Mouse (Mus musculus) liver, embryonic 12.5 days (tissue): ENCODE data around the gene Nudt9. TPM values are rescaled to one million over a fixed set of nuclear protein-coding genes. Genes with fewer than 3 reads are reported as not detected.

Experiments
- ATAC-seq: fragments of 200-750 bp; cut with Nextera tagmentation; 2 replicates; pipeline ENCODE4 v1.8.0; 2017; ENCODE audit warnings: moderate number of reproducible peaks, mild to moderate bottlenecking, moderate library complexity
- H3K27ac ChIP-seq: fragments of 300-500 bp; sonication (generic); 2 replicates; pipeline ENCODE4 v1.5.1; 2016; ENCODE audit warnings: mild to moderate bottlenecking
- H3K27me3 ChIP-seq: fragments of 300-500 bp; sonication (generic); replicated peaks from 2 replicates; pipeline ENCODE4 v1.6.1; 2016; ENCODE audit warnings: mild to moderate bottlenecking, moderate library complexity
- H3K36me3 ChIP-seq: fragments of 300-500 bp; sonication (generic); 2 replicates; pipeline ENCODE4 v1.6.1; 2016; ENCODE audit warnings: mild to moderate bottlenecking, moderate library complexity
- H3K4me1 ChIP-seq: fragments of 300-500 bp; sonication (generic); 2 replicates; pipeline ENCODE4 v1.6.1; 2016
- H3K4me2 ChIP-seq: fragments of 300-500 bp; sonication (generic); 2 replicates; pipeline ENCODE4 v1.6.1; 2016; ENCODE audit warnings: mild to moderate bottlenecking, moderate library complexity
- H3K4me3 ChIP-seq: fragments of 300-500 bp; sonication (generic); 2 replicates; pipeline ENCODE4 v1.5.1; 2016; ENCODE audit warnings: mild to moderate bottlenecking, moderate library complexity
- H3K9ac ChIP-seq: fragments of 300-500 bp; sonication (generic); 2 replicates; pipeline ENCODE4 v1.6.1; 2016; ENCODE audit warnings: mild to moderate bottlenecking, moderate library complexity
- H3K9me3 ChIP-seq: fragments of 300-500 bp; sonication (generic); replicated peaks from 2 replicates; pipeline ENCODE4 v1.6.1; 2016; ENCODE audit warnings: mild to moderate bottlenecking, moderate library complexity
- WGBS: fragments of 180-500 bp; shearing (Covaris S2); methylation state at CpG from one replicate; pipeline ENCODE4 v1.1.7; 2016; ENCODE audit not compliant: insufficient replicate concordance; 5-methylcytosine and 5-hydroxymethylcytosine counted together
- polyA plus RNA-seq: library from polyadenylated mRNA; unstranded; fragments of >200 nt; fragmentation: Nextera tagmentation; extraction: Ambion mirVana; gene quantifications from 2 replicates; pipeline ENCODE4 v1.2.1, GENCODE M21; 2016

Gene Nudt9
- polyA plus RNA-seq, 1 experiment from 2014 or later, result 88.9 TPM

GRCm38 (mm10) chr5:104061936-104062772 lies 16.0 kb downstream of the Nudt9 start:
- peak; percentile 63 for ATAC-seq
- Histone ChIP-seq H3K36me3 (peaks cover 70% of the 10 kb centered on the region), H3K9ac (peak overlapping the region; percentile 50)

GRCm38 (mm10) chr5:104062773-104063551 lies 16.9 kb downstream of the Nudt9 start:
- H3K4me3 ChIP-seq, result no peak overlapping the region
- 61% methylated on average over 11 of the region's 11 CpGs for WGBS
- H3K36me3 ChIP-seq, result peaks cover 68% of the 10 kb centered on the region
- ATAC-seq, result peak; percentile 100
- peaks cover 26% of the 10 kb centered on the region for H3K4me1 ChIP-seq
- peak overlapping the region; percentile 90 for H3K27ac ChIP-seq
- no peaks in the 10 kb centered on the region for H3K27me3 ChIP-seq
- peak overlapping the region; percentile 66 for H3K9ac ChIP-seq
- H3K9me3 ChIP-seq, result no peaks in the 10 kb centered on the region
- peak overlapping the region; percentile 64 for H3K4me2 ChIP-seq

More at GRCm38 (mm10) chr5:104061936-104062772, 16.0 kb downstream of the Nudt9 start:
- no peaks in the 10 kb centered on the region for H3K9me3 ChIP-seq
- peak overlapping the region; percentile 90 for H3K27ac ChIP-seq
- 77% methylated on average over 13 of the region's 13 CpGs for WGBS
- no peak overlapping the region for H3K4me3 ChIP-seq
- no peaks in the 10 kb centered on the region for H3K27me3 ChIP-seq
- H3K4me1 ChIP-seq, result peaks cover 33% of the 10 kb centered on the region
- peak overlapping the region; percentile 64 for H3K4me2 ChIP-seq

GRCm38 (mm10) chr5:104068751-104069150 lies 22.6 kb downstream of the Nudt9 start:
- H3K27me3 ChIP-seq, result no peaks in the 10 kb centered on the region; the same call in 1 of the 2 replicates
- ATAC-seq, result no peak
- no peak overlapping the region for H3K4me2 ChIP-seq
- no peaks in the 10 kb centered on the region for H3K9me3 ChIP-seq
- peaks cover 12% of the 10 kb centered on the region for H3K4me1 ChIP-seq
- 80% methylated on average over 7 of the region's 7 CpGs for WGBS
- H3K36me3 ChIP-seq, result peaks cover 13% of the 10 kb centered on the region
- H3K27ac ChIP-seq, result no peak overlapping the region
- H3K9ac ChIP-seq, result no peak overlapping the region
- H3K4me3 ChIP-seq, result no peak overlapping the region

GRCm38 (mm10) chr5:104071048-104071447 lies 24.9 kb downstream of the Nudt9 start:
- Histone ChIP-seq H3K4me3 (no peak overlapping the region), H3K4me1 (peaks cover 11% of the 10 kb centered on the region), H3K27me3 (peaks cover 16% of the 10 kb centered on the region), H3K9me3 (no peaks in the 10 kb centered on the region), H3K4me2 (no peak overlapping the region), H3K36me3 (no peaks in the 10 kb centered on the region), H3K9ac (no peak overlapping the region), H3K27ac (no peak overlapping the region)
- 53% methylated on average over 4 of the region's 4 CpGs for WGBS
- peak; percentile 22; the same call in 1 of the 2 replicates for ATAC-seq

- Histone ChIP-seq H3K9me3 (no peaks in the 10 kb centered on the region), H3K27ac (no peak overlapping the region), H3K36me3 (no peaks in the 10 kb centered on the region), H3K9ac (no peak overlapping the region), H3K4me1 (peaks cover 11% of the 10 kb centered on the region), H3K4me3 (no peak overlapping the region), H3K27me3 (peaks cover 29% of the 10 kb centered on the region), H3K4me2 (no peak overlapping the region)
- WGBS, result 32% methylated on average over 6 of the region's 8 CpGs
- ATAC-seq, result peak; percentile 75
Observed at GRCm38 (mm10) chr5:104072272-104072886, 26.3 kb downstream of the Nudt9 start.

GRCm38 (mm10) chr5:104073602-104074001 lies 27.5 kb downstream of the Nudt9 start:
- no peak overlapping the region for H3K27ac ChIP-seq
- H3K4me1 ChIP-seq, result peaks cover 11% of the 10 kb centered on the region
- no peaks in the 10 kb centered on the region for H3K9me3 ChIP-seq
- H3K4me3 ChIP-seq, result no peak overlapping the region
- WGBS, result 83% methylated on average over 5 of the region's 5 CpGs
- ATAC-seq, result peak; percentile 72
- H3K36me3 ChIP-seq, result no peaks in the 10 kb centered on the region
- H3K27me3 ChIP-seq, result peaks cover 29% of the 10 kb centered on the region
- no peak overlapping the region for H3K9ac ChIP-seq
- H3K4me2 ChIP-seq, result no peak overlapping the region

GRCm38 (mm10) chr5:104074388-104074787 lies 28.3 kb downstream of the Nudt9 start:
- Histone ChIP-seq H3K9me3 (no peaks in the 10 kb centered on the region), H3K36me3 (no peaks in the 10 kb centered on the region), H3K27ac (no peak overlapping the region), H3K9ac (no peak overlapping the region), H3K4me2 (no peak overlapping the region; the same call in 1 of the 2 replicates), H3K4me1 (peaks cover 11% of the 10 kb centered on the region), H3K4me3 (no peak overlapping the region), H3K27me3 (peaks cover 29% of the 10 kb centered on the region)
- WGBS, result 20% methylated on average over 12 of the region's 12 CpGs
- ATAC-seq, result no peak

- ATAC-seq, result no peak
- no peak overlapping the region for H3K4me2 ChIP-seq
- peaks cover 29% of the 10 kb centered on the region for H3K27me3 ChIP-seq
- H3K9ac ChIP-seq, result no peak overlapping the region
- H3K4me1 ChIP-seq, result peaks cover 5% of the 10 kb centered on the region; the same call in 1 of the 2 replicates
- H3K36me3 ChIP-seq, result no peaks in the 10 kb centered on the region
- H3K9me3 ChIP-seq, result no peaks in the 10 kb centered on the region
- no peak overlapping the region for H3K4me3 ChIP-seq
- WGBS, result 20% methylated on average over 10 of the region's 10 CpGs
- H3K27ac ChIP-seq, result no peak overlapping the region
Observed at GRCm38 (mm10) chr5:104076361-104076760, 30.3 kb downstream of the Nudt9 start.

GRCm38 (mm10) chr5:104077508-104077907 lies 31.4 kb downstream of the Nudt9 start, which contains the start of gene Gm17660:
TSS of gene Gm17660 (minus strand) at chr5:104077608.
- no peaks in the 10 kb centered on the region for H3K9me3 ChIP-seq
- H3K4me1 ChIP-seq, result peaks cover 3% of the 10 kb centered on the region; the same call in 1 of the 2 replicates
- no peak within 1 kb of the TSS for H3K4me3 ChIP-seq
- H3K9ac ChIP-seq, result no peak within 1 kb of the TSS
- H3K36me3 ChIP-seq, result no peaks in the 10 kb centered on the region
- no peak within 1 kb of the TSS for H3K4me2 ChIP-seq
- 78% methylated on average over 7 of the region's 7 CpGs for WGBS
- H3K27me3 ChIP-seq, result peaks cover 29% of the 10 kb centered on the region
- no peak within 1 kb of the TSS for H3K27ac ChIP-seq
- ATAC-seq, result no peak

GRCm38 (mm10) chr5:104080736-104081135 lies 34.6 kb downstream of the Nudt9 start:
- 60% methylated on average over 6 of the region's 6 CpGs for WGBS
- no peak overlapping the region for H3K27ac ChIP-seq
- ATAC-seq, result no peak

GRCm38 (mm10) chr5:104085366-104085765 lies 39.3 kb downstream of the Nudt9 start:
- Histone ChIP-seq H3K4me3 (no peak overlapping the region), H3K27ac (no peak overlapping the region), H3K4me1 (no peaks in the 10 kb centered on the region), H3K36me3 (no peaks in the 10 kb centered on the region), H3K4me2 (no peak overlapping the region), H3K9ac (no peak overlapping the region), H3K9me3 (no peaks in the 10 kb centered on the region), H3K27me3 (no peaks in the 10 kb centered on the region)
- ATAC-seq, result no peak
- WGBS, result 80% methylated on average over 9 of the region's 9 CpGs

More at GRCm38 (mm10) chr5:104080736-104081135, 34.6 kb downstream of the Nudt9 start:
- no peaks in the 10 kb centered on the region for H3K36me3 ChIP-seq
- H3K27me3 ChIP-seq, result peaks cover 16% of the 10 kb centered on the region
- H3K4me2 ChIP-seq, result no peak overlapping the region
- H3K9ac ChIP-seq, result no peak overlapping the region
- no peaks in the 10 kb centered on the region for H3K9me3 ChIP-seq
- no peaks in the 10 kb centered on the region for H3K4me1 ChIP-seq
- no peak overlapping the region for H3K4me3 ChIP-seq
